Comparison of ENCODE assay signal across 9 mouse cellular contexts in genomic region chr14:59555928-59556531, GRCm38 (mm10). TPM values are rescaled to one million over a fixed set of nuclear protein-coding genes. Genes with fewer than 3 reads are reported as not detected.
DNase-seq lines count a peak whose midpoint lies in the region; ATAC-seq and TF ChIP-seq lines count a peak whose summit lies in the region.
"Had no signal": no experiment of that assay in that cellular context is flagged by ENCODE, and none has a peak within 500 bp of the region (broad histone marks: within the 10 kb centered on the region; RNA-seq: fewer than 3 reads in every experiment).

No protein-coding gene starts in this region.

- H3K27me3 ChIP-seq in embryonic facial prominence, embryonic 15.5 days = no peaks in the 10 kb centered on the region
- no peaks in the 10 kb centered on the region for H3K27me3 ChIP-seq in heart, embryonic 14.5 days (ENCODE audit: control insufficient read depth, insufficient read depth, low read length)
- H3K27me3 ChIP-seq in liver, embryonic 14.5 days (ENCODE audit: control insufficient read depth, insufficient read depth, low read length) = no peaks in the 10 kb centered on the region
- no peaks in the 10 kb centered on the region for H3K27me3 ChIP-seq in neural tube, embryonic 13.5 days
- H3K27me3 ChIP-seq: limb, embryonic 12.5 days had no signal

- no peak overlapping the region for H3K4me3 ChIP-seq in bone marrow macrophage, adult 2 months (ENCODE audit: insufficient read depth, low read length)
- 0 out of 2 replicates have a peak overlapping the region, but pooled peaks have one; percentile 11 for H3K4me3 ChIP-seq in embryonic facial prominence, embryonic 15.5 days (replicated peaks)
- H3K4me3 ChIP-seq in heart, embryonic 14.5 days (ENCODE audit: control insufficient read depth in 1 of 2, insufficient read depth in 1 of 2, low read depth in 1 of 2, low read length in 2 of 2) = peak overlapping the region in 1 of 2 experiments; percentile 15; a peak in 1 of 4 replicates
- H3K4me3 ChIP-seq in liver, embryonic 14.5 days (ENCODE audit: insufficient read depth in 1 of 2, low read depth in 2 of 2, low read length in 2 of 2) = no peak overlapping the region
- no peak overlapping the region for H3K4me3 ChIP-seq in neural tube, embryonic 13.5 days
- H3K4me3 ChIP-seq: limb, embryonic 12.5 days had no signal

- H3K4me2 ChIP-seq in embryonic facial prominence, embryonic 15.5 days (replicated peaks) = peak overlapping the region; percentile 32; the same call in 1 of the 2 replicates
- H3K4me2 ChIP-seq in heart, embryonic 14.5 days (ENCODE audit: low read length) = peak overlapping the region; percentile 48
- H3K4me2 ChIP-seq in liver, embryonic 14.5 days (ENCODE audit: low read depth) = no peak overlapping the region
- H3K4me2 ChIP-seq in neural tube, embryonic 13.5 days = no peak overlapping the region
- H3K4me2 ChIP-seq: limb, embryonic 12.5 days had no signal

- ATAC-seq in embryonic facial prominence, embryonic 15.5 days (ENCODE audit: insufficient number of reproducible peaks, low FRiP score, low TSS enrichment, low read depth) = no peak
- no peak for ATAC-seq in heart, embryonic 14.5 days (ENCODE audit: insufficient number of reproducible peaks, insufficient read depth, low FRiP score, low read depth)
- ATAC-seq in liver, embryonic 14.5 days (ENCODE audit: insufficient read depth) = no peak
- ATAC-seq in neural tube, embryonic 13.5 days (ENCODE audit: low read depth) = peak; percentile 69; the same call in 1 of the 2 replicates

- no peak overlapping the region for H3K9ac ChIP-seq in embryonic facial prominence, embryonic 15.5 days
- no peak overlapping the region for H3K9ac ChIP-seq in heart, embryonic 14.5 days (ENCODE audit: low read length)
- H3K9ac ChIP-seq in liver, embryonic 14.5 days (replicated peaks) = no peak overlapping the region
- no peak overlapping the region for H3K9ac ChIP-seq in neural tube, embryonic 13.5 days

- TF ChIP-seq POLR2A in bone marrow macrophage, adult 2 months (IDR thresholded peaks at IDR 0.05; ENCODE audit: borderline replicate concordance, low read depth, low read length) = no peak

- H3K4me1 ChIP-seq in bone marrow macrophage, adult 2 months (ENCODE audit: control insufficient read depth, insufficient read depth, low read length) = peaks cover 4% of the 10 kb centered on the region; the same call in 1 of the 2 replicates
- no peaks in the 10 kb centered on the region for H3K4me1 ChIP-seq in embryonic facial prominence, embryonic 15.5 days
- H3K4me1 ChIP-seq in heart, embryonic 14.5 days (ENCODE audit: control insufficient read depth in 2 of 2, insufficient read depth in 2 of 2, low read length in 2 of 2) = peaks cover 4 to 10% of the 10 kb centered on the region in 2 experiments; a peak in 2 of 4 replicates
- peaks cover 0 to 5% of the 10 kb centered on the region in 2 experiments; a peak in 2 of 4 replicates for H3K4me1 ChIP-seq in liver, embryonic 14.5 days (replicated peaks; ENCODE audit: control insufficient read depth in 2 of 2, insufficient read depth in 2 of 2, low read length in 1 of 2)
- no peaks in the 10 kb centered on the region for H3K4me1 ChIP-seq in neural tube, embryonic 13.5 days (replicated peaks)
- H3K4me1 ChIP-seq: limb, embryonic 12.5 days had no signal

- no peaks in the 10 kb centered on the region for H3K9me3 ChIP-seq in embryonic facial prominence, embryonic 15.5 days (replicated peaks)
- no peaks in the 10 kb centered on the region for H3K9me3 ChIP-seq in heart, embryonic 14.5 days (ENCODE audit: control insufficient read depth, low read length)
- no peaks in the 10 kb centered on the region for H3K9me3 ChIP-seq in liver, embryonic 14.5 days (ENCODE audit: control insufficient read depth, low read length)
- H3K9me3 ChIP-seq in neural tube, embryonic 13.5 days = no peaks in the 10 kb centered on the region
- H3K9me3 ChIP-seq: limb, embryonic 12.5 days had no signal

- TF ChIP-seq EP300 in liver, embryonic 14.5 days (IDR thresholded peaks at IDR 0.05; ENCODE audit: low read depth) = no peak

- H3K27ac ChIP-seq in bone marrow macrophage, adult 2 months (ENCODE audit: insufficient read depth, low read depth, low read length) = no peak overlapping the region
- H3K27ac ChIP-seq in embryonic facial prominence, embryonic 15.5 days (replicated peaks) = no peak overlapping the region
- no peak overlapping the region for H3K27ac ChIP-seq in heart, embryonic 14.5 days (replicated peaks in 1 of 2; ENCODE audit: control insufficient read depth in 1 of 2, insufficient read depth in 1 of 2, low read depth in 2 of 2, low read length in 2 of 2)
- no peak overlapping the region for H3K27ac ChIP-seq in liver, embryonic 14.5 days
- no peak overlapping the region for H3K27ac ChIP-seq in neural tube, embryonic 13.5 days (replicated peaks)
- H3K27ac ChIP-seq: limb, embryonic 12.5 days had no signal

- peak; percentile 65 to 75 for DNase-seq in CD8-positive naive resting alpha-beta T cell, adult 2 months (ENCODE audit: low read depth in 2 of 2, low spot score in 2 of 2)
- DNase-seq in kidney, postnatal 14 days = peak; percentile 80
- peak; percentile 29 to 40 (median 37) for DNase-seq in liver, embryonic 14.5 days (ENCODE audit: low read depth in 3 of 3, low spot score in 3 of 3)
- peak; percentile 55 for DNase-seq in telencephalon, adult 2 months (ENCODE audit: low read depth, low spot score)

- 0 out of 2 replicates have a peak, but pooled peaks have one; percentile 39 for TF ChIP-seq CTCF in bone marrow macrophage, adult 2 months (IDR thresholded peaks at IDR 0.05; ENCODE audit: low read depth, low read length)
- TF ChIP-seq CTCF in liver, embryonic 14.5 days (IDR thresholded peaks at IDR 0.05; ENCODE audit: low read depth) = peak; percentile 79

- H3K36me3 ChIP-seq in embryonic facial prominence, embryonic 15.5 days = no peaks in the 10 kb centered on the region
- H3K36me3 ChIP-seq in heart, embryonic 14.5 days (ENCODE audit: control insufficient read depth, insufficient read depth, low read length) = no peaks in the 10 kb centered on the region
- no peaks in the 10 kb centered on the region for H3K36me3 ChIP-seq in liver, embryonic 14.5 days (replicated peaks; ENCODE audit: control insufficient read depth, insufficient read depth, low read depth)
- H3K36me3 ChIP-seq in neural tube, embryonic 13.5 days = no peaks in the 10 kb centered on the region
- H3K36me3 ChIP-seq: limb, embryonic 12.5 days had no signal

- 46% methylated on average over 13 of the region's 13 CpGs for WGBS in embryonic facial prominence, embryonic 15.5 days
- 48% methylated on average over 13 of the region's 13 CpGs for WGBS in heart, embryonic 14.5 days
- WGBS in liver, embryonic 14.5 days (ENCODE audit: insufficient replicate concordance) = 49% methylated on average over 13 of the region's 13 CpGs
- 58% methylated on average over 13 of the region's 13 CpGs for WGBS in neural tube, embryonic 13.5 days

RNA-seq across cellular contexts. Expression of gene Cdadc1, which starts 41.7 kb away (rescaled TPM):
- polyA plus RNA-seq in bone marrow macrophage, adult 2 months (2012; ENCODE audit: insufficient read depth, insufficient read length, missing spikeins) = 25.8 and 29.4 TPM in 2 replicates
- 32.5 and 33.1 TPM in 2 replicates for polyA plus RNA-seq in embryonic facial prominence, embryonic 15.5 days (2015; fragmentation: Nextera tagmentation; extraction: Ambion mirVana)
- 32.1 and 36.9 TPM in 2 replicates for polyA plus RNA-seq in heart, embryonic 14.5 days (2014; fragmentation: Nextera tagmentation; extraction: Ambion mirVana)
- polyA plus RNA-seq in liver, embryonic 14.5 days (2012; rRNA removed) = 3.6 and 5.9 TPM in 2 replicates
- polyA plus RNA-seq in liver, embryonic 14.5 days (2014; fragmentation: Nextera tagmentation; extraction: Ambion mirVana) = 15.7 and 18.4 TPM in 2 replicates
- 36.1 and 38.5 TPM in 2 replicates for polyA plus RNA-seq in neural tube, embryonic 13.5 days (2015; fragmentation: Nextera tagmentation; extraction: Ambion mirVana)

Comparison
In these comparisons a context has a peak if more than half of its experiments do, and no peak if none do; other contexts are left out.
1. H3K4me2 ChIP-seq: peak in embryonic facial prominence, embryonic 15.5 days (single experiment) and heart, embryonic 14.5 days (single experiment); none in liver, embryonic 14.5 days (single experiment) and neural tube, embryonic 13.5 days (single experiment).
2. Peak in every context shown above with its lines, with median percentiles within 50 percentile points of each other: DNase-seq.